Comparison of ENCODE assay signal across 31 mouse cellular contexts in the genomic region with DNA sequence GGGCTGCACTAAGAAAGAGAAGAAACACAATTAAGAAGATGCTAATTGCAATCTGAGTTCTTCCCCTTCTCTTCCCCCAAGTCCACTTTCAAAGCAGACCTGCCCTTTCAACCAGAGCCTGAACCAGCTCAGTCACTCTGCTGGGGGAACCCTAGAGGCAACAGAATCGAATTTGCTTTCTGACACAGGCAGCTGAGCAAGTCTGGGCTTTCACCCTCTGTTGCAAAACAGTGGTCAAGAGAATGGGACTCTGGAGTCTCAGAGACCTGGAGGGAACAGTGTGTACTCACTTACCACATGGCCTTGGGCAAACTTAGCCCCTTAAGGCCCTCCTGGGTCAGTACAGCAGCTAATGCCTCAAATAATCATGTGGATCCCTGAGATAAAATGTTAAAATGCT. TPM values are rescaled to one million over a fixed set of nuclear protein-coding genes. Genes with fewer than 3 reads are reported as not detected.
A peak's percentile ranks its signal among the peaks of the same experiment; 100 is the strongest.
DNase-seq lines count a peak whose midpoint lies in the region; ATAC-seq lines count a peak whose summit lies in the region.
"Had no signal": no experiment of that assay in that cellular context is flagged by ENCODE, and none has a peak within 500 bp of the region (broad histone marks: within the 10 kb centered on the region; RNA-seq: fewer than 3 reads in every experiment).

No protein-coding gene starts in this region.

- no peak overlapping the region for H3K4me3 ChIP-seq in liver, embryonic 16.5 days (ENCODE audit: low read depth, low read length)
- no peak overlapping the region for H3K4me3 ChIP-seq in brown adipose tissue, adult 24 weeks (ENCODE audit: insufficient read depth, low read depth, low read length)
- H3K4me3 ChIP-seq in hindbrain, embryonic 10.5 days = no peak overlapping the region
- no peak overlapping the region for H3K4me3 ChIP-seq in intestine, embryonic 16.5 days (ENCODE audit: low read length)
- H3K4me3 ChIP-seq: heart, embryonic 10.5 days; hindbrain, embryonic 13.5 days; left cerebral cortex, adult 2 months; liver, embryonic 15.5 days had no signal

- no peaks in the 10 kb centered on the region for H3K9me3 ChIP-seq in liver, embryonic 16.5 days (replicated peaks; ENCODE audit: control insufficient read depth, low read length)
- H3K9me3 ChIP-seq in hindbrain, embryonic 10.5 days = 0 out of 2 replicates have a peak, but pooled peaks cover 3% of the 10 kb centered on the region
- H3K9me3 ChIP-seq in intestine, embryonic 16.5 days (ENCODE audit: control insufficient read depth, low read length) = no peaks in the 10 kb centered on the region
- H3K9me3 ChIP-seq: heart, embryonic 10.5 days; hindbrain, embryonic 13.5 days; liver, embryonic 15.5 days had no signal

- no peak overlapping the region for H3K9ac ChIP-seq in liver, embryonic 16.5 days (ENCODE audit: low read depth, low read length)
- no peak overlapping the region for H3K9ac ChIP-seq in intestine, embryonic 16.5 days (ENCODE audit: low read depth, low read length)
- H3K9ac ChIP-seq: forebrain, postnatal 0 days; hindbrain, embryonic 13.5 days; liver, embryonic 15.5 days had no signal

- WGBS in liver, embryonic 16.5 days (ENCODE audit: insufficient replicate concordance) = 26% methylated on average over 1 of the region's 1 CpGs
- WGBS in hindbrain, embryonic 10.5 days = 60% methylated on average over 1 of the region's 1 CpGs
- WGBS in intestine, embryonic 16.5 days = 68% methylated on average over 1 of the region's 1 CpGs

- H3K27ac ChIP-seq in liver, embryonic 16.5 days (ENCODE audit: low read length) = 0 out of 2 replicates have a peak overlapping the region, but pooled peaks have one; percentile 2
- H3K27ac ChIP-seq in brown adipose tissue, adult 24 weeks (replicated peaks; ENCODE audit: low read depth, low read length) = peak overlapping the region; percentile 92
- H3K27ac ChIP-seq in hindbrain, embryonic 10.5 days = no peak overlapping the region
- no peak overlapping the region for H3K27ac ChIP-seq in intestine, embryonic 16.5 days (ENCODE audit: low read length)
- H3K27ac ChIP-seq: heart, embryonic 10.5 days; hindbrain, embryonic 13.5 days; kidney, postnatal 0 days; left cerebral cortex, adult 2 months; liver, embryonic 15.5 days; stomach, postnatal 0 days had no signal

- H3K4me1 ChIP-seq in liver, embryonic 16.5 days (ENCODE audit: control insufficient read depth, low read depth, low read length) = peaks cover 3% of the 10 kb centered on the region; the same call in 1 of the 2 replicates
- peaks cover 32% of the 10 kb centered on the region for H3K4me1 ChIP-seq in brown adipose tissue, adult 24 weeks (ENCODE audit: control insufficient read depth, insufficient read depth, insufficient read length, low read length)
- no peaks in the 10 kb centered on the region for H3K4me1 ChIP-seq in hindbrain, embryonic 10.5 days (replicated peaks)
- H3K4me1 ChIP-seq in intestine, embryonic 16.5 days (ENCODE audit: control insufficient read depth, insufficient read depth, low read length) = no peaks in the 10 kb centered on the region
- H3K4me1 ChIP-seq: heart, embryonic 10.5 days; hindbrain, embryonic 13.5 days had no signal

- no peak for ATAC-seq in liver, embryonic 16.5 days (ENCODE audit: low read depth)
- peak; percentile 56 for ATAC-seq in megakaryocyte progenitor cell, adult 5-6 weeks (replicated peaks; ENCODE audit: poor library complexity)
- ATAC-seq in intestine, embryonic 16.5 days = no peak
- ATAC-seq: forebrain, postnatal 0 days; lung, postnatal 0 days had no signal

- no peaks in the 10 kb centered on the region for H3K36me3 ChIP-seq in liver, embryonic 16.5 days (ENCODE audit: control insufficient read depth, insufficient read depth)
- no peaks in the 10 kb centered on the region for H3K36me3 ChIP-seq in hindbrain, embryonic 10.5 days
- H3K36me3 ChIP-seq in intestine, embryonic 16.5 days (ENCODE audit: control insufficient read depth, insufficient read depth, low read length) = no peaks in the 10 kb centered on the region
- H3K36me3 ChIP-seq: heart, embryonic 10.5 days; hindbrain, embryonic 13.5 days; liver, embryonic 15.5 days had no signal

- no peak overlapping the region for H3K4me2 ChIP-seq in liver, embryonic 16.5 days (ENCODE audit: low read depth, low read length)
- no peak overlapping the region for H3K4me2 ChIP-seq in intestine, embryonic 16.5 days (ENCODE audit: low read depth, low read length)
- H3K4me2 ChIP-seq: hindbrain, embryonic 13.5 days; liver, embryonic 15.5 days had no signal

- DNase-seq in liver = no peak
- DNase-seq in B cell, adult 2 months = peak; percentile 29 to 32
- no peak for DNase-seq in hindbrain, embryonic 10.5 days (ENCODE audit: low spot score)
- no peak for DNase-seq in frontal cortex, postnatal 10 days (ENCODE audit: low spot score in 2 of 2)
- DNase-seq: cerebellum, adult 8-10 months; forebrain, postnatal 0 days; gastrocnemius, postnatal 25 days; heart, postnatal 14 days; kidney, adult 18-20 months; layer of hippocampus, adult 9-11 months; midbrain, embryonic 14.5 days; retina, postnatal 1 day had no signal

- H3K27me3 ChIP-seq in liver, embryonic 16.5 days (ENCODE audit: control insufficient read depth, insufficient read depth, low read depth, low read length) = no peaks in the 10 kb centered on the region
- no peaks in the 10 kb centered on the region for H3K27me3 ChIP-seq in hindbrain, embryonic 10.5 days (ENCODE audit: insufficient read depth, poor library complexity, severe bottlenecking)
- no peaks in the 10 kb centered on the region for H3K27me3 ChIP-seq in intestine, embryonic 16.5 days (replicated peaks; ENCODE audit: control insufficient read depth, insufficient read depth, low read length)
- H3K27me3 ChIP-seq: hindbrain, embryonic 13.5 days; liver, embryonic 15.5 days had no signal

RNA-seq across cellular contexts. Expression of gene Zfp957, which starts 20.2 kb away (rescaled TPM):
- polyA plus RNA-seq in liver, embryonic 16.5 days (2015; fragmentation: Nextera tagmentation; extraction: Ambion mirVana) = not detected in 2 replicates
- not detected in 2 replicates for polyA plus RNA-seq in brown adipose tissue, adult 24 weeks (2012; ENCODE audit: insufficient read depth, insufficient read length, missing spikeins)
- total RNA-seq in megakaryocyte progenitor cell, adult 5-6 weeks (2015) = not detected in 2 replicates
- total RNA-seq in megakaryocyte progenitor cell, adult 5-6 weeks (2017) = not detected in 2 replicates
- not detected in 2 replicates for polyA plus RNA-seq in hindbrain, embryonic 10.5 days (2016; fragmentation: Nextera tagmentation; extraction: Ambion mirVana)
- polyA plus RNA-seq in intestine, embryonic 16.5 days (2015; fragmentation: Nextera tagmentation; extraction: Ambion mirVana) = not detected in 2 replicates
- total RNA-seq: adrenal gland, adult 18-20 months; forebrain, postnatal 0 days; gastrocnemius, postnatal 25 days; heart, postnatal 14 days; left cerebral cortex, adult 2 months; left cerebral cortex, postnatal 36 days; megakaryocyte-erythroid progenitor cell, adult 5-6 weeks had no signal
- polyA plus RNA-seq: forebrain, embryonic 11.5 days; forebrain, postnatal 0 days; hindbrain, embryonic 13.5 days; kidney, postnatal 0 days; large intestine, adult 2 months; limb, embryonic 14.5 days; liver, embryonic 15.5 days; lung, postnatal 0 days; midbrain, embryonic 14.5 days; neural tube, embryonic 11.5 days; stomach, postnatal 0 days; urinary bladder, adult 2 months had no signal

RNA-seq across cellular contexts. Expression of gene Rgcc, which starts 34.1 kb away (rescaled TPM):
- 237 and 262 TPM in 2 replicates for polyA plus RNA-seq in liver, embryonic 16.5 days (2015; fragmentation: Nextera tagmentation; extraction: Ambion mirVana)
- polyA plus RNA-seq in brown adipose tissue, adult 24 weeks (2012; ENCODE audit: insufficient read depth, insufficient read length, missing spikeins) = 325 and 446 TPM in 2 replicates
- 183 and 199 TPM in 2 replicates for total RNA-seq in megakaryocyte progenitor cell, adult 5-6 weeks (2015)
- 212 and 243 TPM in 2 replicates for total RNA-seq in megakaryocyte progenitor cell, adult 5-6 weeks (2017)
- 26.2 and 52.1 TPM in 2 replicates for polyA plus RNA-seq in hindbrain, embryonic 10.5 days (2016; fragmentation: Nextera tagmentation; extraction: Ambion mirVana)
- polyA plus RNA-seq in intestine, embryonic 16.5 days (2015; fragmentation: Nextera tagmentation; extraction: Ambion mirVana) = 39.4 and 46.2 TPM in 2 replicates

Comparison
In these comparisons a context has a peak if more than half of its experiments do, and no peak if none do; other contexts are left out.
1. H3K27ac ChIP-seq: peak in liver, embryonic 16.5 days (single experiment) and brown adipose tissue, adult 24 weeks (single experiment); none in hindbrain, embryonic 10.5 days (single experiment) and intestine, embryonic 16.5 days (single experiment).
2. DNase-seq: peak in B cell, adult 2 months (2 of 2); none in liver (single experiment), hindbrain, embryonic 10.5 days (single experiment) and frontal cortex, postnatal 10 days (0 of 2).